In genomic region chr12:120014768-120015167, GRCm38 (mm10) we compare ENCODE assay signal across 20 mouse cellular contexts.
DNase-seq lines count a peak whose midpoint lies in the region; ATAC-seq and TF ChIP-seq lines count a peak whose summit lies in the region.
"Had no signal": no experiment of that assay in that cellular context is flagged by ENCODE, and none has a peak within 500 bp of the region (broad histone marks: within the 10 kb centered on the region; RNA-seq: fewer than 3 reads in every experiment).

No protein-coding gene starts in this region.

- H3K27me3 ChIP-seq in forebrain, embryonic 11.5 days (ENCODE audit: control insufficient read depth, insufficient read depth, low read length) = no peaks in the 10 kb centered on the region
- H3K27me3 ChIP-seq in hindbrain, embryonic 12.5 days = no peaks in the 10 kb centered on the region
- no peaks in the 10 kb centered on the region for H3K27me3 ChIP-seq in midbrain, embryonic 13.5 days
- H3K27me3 ChIP-seq: heart, embryonic 12.5 days; liver, embryonic 15.5 days; neural tube, embryonic 12.5 days had no signal

- peak; percentile 84 for ATAC-seq in forebrain, embryonic 11.5 days (replicated peaks; ENCODE audit: low FRiP score)
- ATAC-seq in hindbrain, embryonic 12.5 days (ENCODE audit: low FRiP score) = peak; percentile 69
- ATAC-seq in midbrain, embryonic 13.5 days = peak; percentile 68
- ATAC-seq: CD4-positive, CD25-positive, alpha-beta regulatory T cell, adult 4 months had no signal

- no peaks in the 10 kb centered on the region for H3K4me1 ChIP-seq in cortical plate, adult 2 months (ENCODE audit: control insufficient read depth, insufficient read depth, low read length)
- H3K4me1 ChIP-seq in forebrain, embryonic 11.5 days (replicated peaks; ENCODE audit: control insufficient read depth, insufficient read depth, low read length) = 0 out of 2 replicates have a peak, but pooled peaks cover 2% of the 10 kb centered on the region
- H3K4me1 ChIP-seq in hindbrain, embryonic 12.5 days = 0 out of 2 replicates have a peak, but pooled peaks cover 2% of the 10 kb centered on the region
- H3K4me1 ChIP-seq in midbrain, embryonic 13.5 days (replicated peaks) = peaks cover 9% of the 10 kb centered on the region
- H3K4me1 ChIP-seq: heart, embryonic 12.5 days; limb, embryonic 13.5 days; liver, embryonic 15.5 days; neural tube, embryonic 12.5 days had no signal

- H3K27ac ChIP-seq in cortical plate, adult 2 months (ENCODE audit: insufficient read depth, low read length) = peak overlapping the region; percentile 3
- H3K27ac ChIP-seq in forebrain, embryonic 11.5 days (ENCODE audit: low read depth, low read length) = peak overlapping the region; percentile 74
- H3K27ac ChIP-seq in hindbrain, embryonic 12.5 days = no peak overlapping the region
- H3K27ac ChIP-seq in midbrain, embryonic 13.5 days = peak overlapping the region; percentile 72
- H3K27ac ChIP-seq: limb, embryonic 13.5 days; liver, embryonic 15.5 days; neural tube, embryonic 12.5 days had no signal

- no peak overlapping the region for H3K4me2 ChIP-seq in forebrain, embryonic 11.5 days (ENCODE audit: low read depth, low read length, severe bottlenecking)
- no peak overlapping the region for H3K4me2 ChIP-seq in hindbrain, embryonic 12.5 days (replicated peaks)
- peak overlapping the region; percentile 17; the same call in 1 of the 2 replicates for H3K4me2 ChIP-seq in midbrain, embryonic 13.5 days (replicated peaks)
- H3K4me2 ChIP-seq: heart, embryonic 12.5 days; limb, embryonic 13.5 days; liver, embryonic 15.5 days; neural tube, embryonic 12.5 days had no signal

- no peak overlapping the region for H3K9ac ChIP-seq in forebrain, embryonic 11.5 days (ENCODE audit: low read length)
- H3K9ac ChIP-seq in hindbrain, embryonic 12.5 days = no peak overlapping the region
- H3K9ac ChIP-seq in midbrain, embryonic 13.5 days (replicated peaks) = no peak overlapping the region; the same call in 1 of the 2 replicates
- H3K9ac ChIP-seq: heart, embryonic 12.5 days; limb, embryonic 13.5 days; liver, embryonic 15.5 days; neural tube, embryonic 12.5 days had no signal

- 53% methylated on average over 4 of the region's 4 CpGs for WGBS in forebrain, embryonic 11.5 days
- WGBS in hindbrain, embryonic 12.5 days = 61% methylated on average over 4 of the region's 4 CpGs
- 40% methylated on average over 4 of the region's 4 CpGs for WGBS in midbrain, embryonic 13.5 days

- H3K9me3 ChIP-seq in forebrain, embryonic 11.5 days (ENCODE audit: control insufficient read depth, low read length) = no peaks in the 10 kb centered on the region
- no peaks in the 10 kb centered on the region for H3K9me3 ChIP-seq in hindbrain, embryonic 12.5 days (replicated peaks)
- H3K9me3 ChIP-seq in midbrain, embryonic 13.5 days = no peaks in the 10 kb centered on the region
- H3K9me3 ChIP-seq: heart, embryonic 12.5 days; limb, embryonic 13.5 days; liver, embryonic 15.5 days; neural tube, embryonic 12.5 days had no signal

- no peak overlapping the region for H3K4me3 ChIP-seq in cortical plate, adult 2 months (ENCODE audit: insufficient read depth, low read length)
- no peak overlapping the region for H3K4me3 ChIP-seq in forebrain, embryonic 11.5 days (ENCODE audit: low read depth, low read length)
- H3K4me3 ChIP-seq in hindbrain, embryonic 12.5 days = no peak overlapping the region
- no peak overlapping the region for H3K4me3 ChIP-seq in midbrain, embryonic 13.5 days (replicated peaks)
- H3K4me3 ChIP-seq: heart, embryonic 12.5 days; limb, embryonic 13.5 days; liver, embryonic 15.5 days; neural tube, embryonic 12.5 days had no signal

- TF ChIP-seq CTCF in cortical plate, adult 2 months (IDR thresholded peaks at IDR 0.05; ENCODE audit: extremely low read depth, insufficient read depth, low read length) = no peak

- DNase-seq in forebrain, embryonic 11.5 days (ENCODE audit: low spot score) = no peak
- DNase-seq in adrenal gland, postnatal 14 days = no peak
- DNase-seq in cerebellum, postnatal 14 days = no peak
- DNase-seq in ovary, adult 18-20 months (ENCODE audit: low spot score) = no peak
- DNase-seq: adrenal gland, adult 8-10 months; cerebellum, adult 9-11 months; heart, postnatal 36 days; kidney, adult 11 months; kidney, postnatal 25 days; layer of hippocampus, postnatal 36 days; lung, postnatal 14 days; thymus, adult 18-20 months had no signal

- H3K36me3 ChIP-seq in forebrain, embryonic 11.5 days (ENCODE audit: control insufficient read depth, insufficient read depth, low read length) = no peaks in the 10 kb centered on the region
- no peaks in the 10 kb centered on the region for H3K36me3 ChIP-seq in hindbrain, embryonic 12.5 days
- H3K36me3 ChIP-seq in midbrain, embryonic 13.5 days = no peaks in the 10 kb centered on the region
- H3K36me3 ChIP-seq: heart, embryonic 12.5 days; limb, embryonic 13.5 days; liver, embryonic 15.5 days; neural tube, embryonic 12.5 days had no signal

- TF ChIP-seq POLR2A in cortical plate, adult 2 months (IDR thresholded peaks at IDR 0.05; ENCODE audit: extremely low read depth, insufficient read depth, low read length) = no peak
